Mouse (Mus musculus) small intestine, adult 2 months (tissue): ENCODE data around the gene Zfp654. TPM values are rescaled to one million over a fixed set of nuclear protein-coding genes. Genes with fewer than 3 reads are reported as not detected.
"Not testable (repeated sequence)": the region's sequence is repeated elsewhere in the genome, so short reads cannot be mapped to it uniquely, and the experiment has no call there.

Experiments used
- H3K27ac ChIP-seq: fragments of 200-500 bp; 2 replicates; pipeline ENCODE4 v1.5.1; 2012; ENCODE audit warnings: low read depth, low read length, control low read depth, inconsistent platforms; ENCODE audit not compliant: insufficient read depth
- H3K27me3 ChIP-seq: fragments of 200-500 bp; 2 replicates; pipeline ENCODE4 v1.6.1; 2012; ENCODE audit warnings: mild to moderate bottlenecking, moderate library complexity, low read length, inconsistent platforms; ENCODE audit not compliant: control insufficient read depth, insufficient read depth
- H3K36me3 ChIP-seq: fragments of 200-500 bp; 2 replicates; pipeline ENCODE4 v1.6.1; 2012; ENCODE audit warnings: mild to moderate bottlenecking, low read length, control low read depth, inconsistent platforms; ENCODE audit not compliant: control insufficient read depth, insufficient read depth
- H3K4me1 ChIP-seq: fragments of 200-500 bp; 2 replicates; pipeline ENCODE4 v1.6.1; 2012; ENCODE audit warnings: low read length, inconsistent platforms, mixed read lengths; ENCODE audit not compliant: control insufficient read depth, insufficient read depth, insufficient read length
- H3K4me3 ChIP-seq: fragments of 200-500 bp; 2 replicates; pipeline ENCODE4 v1.5.1; 2012; ENCODE audit warnings: low read depth, mild to moderate bottlenecking, control low read depth, inconsistent platforms, low read length, moderate library complexity
- CTCF ChIP-seq: fragments of 200-500 bp; IDR thresholded peaks from 2 replicates; pipeline ENCODE4 v1.5.1; 2012; ENCODE audit warnings: low read depth, mild to moderate bottlenecking, control low read depth, inconsistent platforms, low read length, moderate library complexity, mixed read lengths; ENCODE audit not compliant: insufficient replicate concordance, insufficient read length; ENCODE audit errors: extremely low read depth
- POLR2A ChIP-seq: fragments of 200-500 bp; IDR thresholded peaks from 2 replicates; pipeline ENCODE4 v1.6.1; 2012; ENCODE audit warnings: low read depth, mild to moderate bottlenecking, control low read depth, inconsistent platforms, low read length, moderate library complexity
- WGBS: fragments of 180-500 bp; shearing (Covaris S2); methylation state at CpG from one replicate; pipeline ENCODE4 v1.1.7; 2018; 5-methylcytosine and 5-hydroxymethylcytosine counted together
- polyA plus RNA-seq: library from polyadenylated mRNA; depleted of rRNA; stranded (reverse); fragments of >200 nt; gene quantifications from 2 replicates; pipeline ENCODE4 v1.2.3, GENCODE M21; 2012

Zfp654 gene
- polyA plus RNA-seq, 1 experiment = 0.37 TPM

DNA sequence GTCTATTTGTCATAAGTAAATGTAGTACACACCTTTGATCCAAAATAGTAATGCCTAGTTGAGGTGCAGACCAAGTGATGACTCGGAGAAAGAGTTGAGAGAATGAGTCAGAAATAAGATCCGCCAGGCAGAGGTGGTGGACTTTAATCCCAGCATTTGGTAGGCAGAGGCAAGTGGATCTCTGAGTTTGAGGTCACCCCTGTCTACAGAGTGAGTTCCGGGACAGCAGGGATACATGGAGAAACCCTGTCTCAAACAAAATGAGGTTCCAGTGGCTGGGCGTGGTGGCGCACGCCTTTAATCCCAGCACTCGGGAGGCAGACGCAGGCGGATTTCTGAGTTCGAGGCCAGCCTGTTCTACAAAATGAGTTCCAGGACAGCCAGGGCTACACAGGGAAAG lies 23.9 kb upstream of the Zfp654 start:
- H3K27ac ChIP-seq = no peak overlapping the region
- H3K4me3 ChIP-seq = no peak overlapping the region
- TF ChIP-seq POLR2A (no peak), CTCF (no peak)
- H3K4me1 ChIP-seq = no peaks in the 10 kb centered on the region
- WGBS = 94% methylated on average over 10 of the region's 10 CpGs
- H3K27me3 ChIP-seq = no peaks in the 10 kb centered on the region
- H3K36me3 ChIP-seq = no peaks in the 10 kb centered on the region

DNA sequence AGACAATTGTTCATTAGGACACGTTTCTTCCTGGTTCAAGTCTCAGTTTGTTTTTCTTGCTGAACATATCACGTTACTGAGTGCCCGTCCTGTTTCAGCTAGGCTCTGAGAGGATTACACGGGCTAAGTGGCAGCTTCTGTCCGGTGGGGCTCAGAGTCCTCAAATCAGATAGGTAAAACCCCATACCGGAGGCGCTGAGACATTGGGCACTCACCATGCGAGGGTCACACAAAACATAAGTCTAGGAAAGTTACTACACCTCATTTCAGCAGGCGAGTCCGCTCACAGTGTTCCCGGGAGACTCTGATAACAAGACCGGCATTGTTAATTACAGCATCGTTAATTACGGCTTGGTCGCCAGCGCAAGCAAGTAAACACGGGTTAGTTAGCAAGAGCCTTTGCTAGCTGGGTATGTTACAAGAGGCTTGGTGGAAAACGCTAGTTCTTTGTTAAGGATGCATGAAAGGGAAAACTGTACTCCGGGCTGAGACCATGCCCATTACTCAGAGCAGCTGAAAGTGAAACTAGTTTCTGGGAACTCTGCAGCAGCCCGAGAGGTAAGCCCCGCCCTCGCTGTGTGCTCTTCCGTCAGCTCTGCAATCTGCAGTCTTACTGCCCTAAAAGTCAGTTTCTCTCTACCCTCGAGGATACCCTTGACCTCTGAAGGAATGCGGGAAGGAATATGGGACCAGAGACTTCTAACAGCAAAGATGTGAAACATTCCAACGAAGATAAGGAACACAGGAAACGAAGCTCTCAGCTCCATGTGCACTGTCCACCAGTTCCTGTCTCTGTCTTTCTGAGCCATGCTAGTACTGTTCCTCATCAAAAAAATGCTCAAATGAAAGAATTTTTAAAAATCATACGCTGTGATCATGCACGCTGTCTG lies 22.2 kb upstream of the Zfp654 start:
- peak overlapping the region; percentile 90 for H3K27ac ChIP-seq
- no peaks in the 10 kb centered on the region for H3K27me3 ChIP-seq
- WGBS = under 1% methylated on average over 29 of the region's 29 CpGs
- TF ChIP-seq CTCF (no peak), POLR2A (no peak)
- peak overlapping the region; percentile 63 for H3K4me3 ChIP-seq
- H3K4me1 ChIP-seq = no peaks in the 10 kb centered on the region
- H3K36me3 ChIP-seq = no peaks in the 10 kb centered on the region

- Histone ChIP-seq H3K4me3 (no peak overlapping the region), H3K27me3 (no peaks in the 10 kb centered on the region), H3K4me1 (no peaks in the 10 kb centered on the region), H3K27ac (0 out of 2 replicates have a peak overlapping the region, but pooled peaks have one; percentile 3), H3K36me3 (no peaks in the 10 kb centered on the region)
- WGBS = 4% methylated on average over 7 of the region's 7 CpGs
- TF ChIP-seq POLR2A (no peak), CTCF (no peak)
Observed at GRCm38 (mm10) chr16:64872841-64873240, 21.4 kb upstream of the Zfp654 start.

DNA sequence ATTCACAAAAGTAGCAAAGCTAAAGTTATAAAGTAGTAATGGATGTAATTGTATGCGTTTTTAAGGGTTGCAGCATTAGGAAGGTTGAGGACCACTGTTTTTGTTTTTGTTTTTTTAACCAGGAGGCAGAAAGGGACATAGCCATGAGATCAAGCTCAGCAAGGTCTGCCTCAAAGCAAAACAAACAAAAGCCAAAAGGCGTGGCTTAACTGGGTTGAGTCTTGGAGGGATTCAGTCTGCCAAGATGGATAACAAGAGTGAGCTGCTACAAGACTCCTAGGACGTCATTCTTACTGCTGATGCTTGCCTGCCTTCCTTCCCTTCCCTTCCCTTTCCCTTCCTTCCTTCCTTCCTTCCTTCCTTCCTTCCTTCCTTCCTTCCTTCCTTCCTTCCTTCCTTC lies 20.8 kb upstream of the Zfp654 start:
- 31% methylated on average over 3 of the region's 3 CpGs for WGBS
- Histone ChIP-seq H3K27ac (no peak overlapping the region), H3K36me3 (no peaks in the 10 kb centered on the region), H3K4me3 (no peak overlapping the region), H3K4me1 (no peaks in the 10 kb centered on the region), H3K27me3 (no peaks in the 10 kb centered on the region)
- TF ChIP-seq CTCF (no peak), POLR2A (no peak)

DNA sequence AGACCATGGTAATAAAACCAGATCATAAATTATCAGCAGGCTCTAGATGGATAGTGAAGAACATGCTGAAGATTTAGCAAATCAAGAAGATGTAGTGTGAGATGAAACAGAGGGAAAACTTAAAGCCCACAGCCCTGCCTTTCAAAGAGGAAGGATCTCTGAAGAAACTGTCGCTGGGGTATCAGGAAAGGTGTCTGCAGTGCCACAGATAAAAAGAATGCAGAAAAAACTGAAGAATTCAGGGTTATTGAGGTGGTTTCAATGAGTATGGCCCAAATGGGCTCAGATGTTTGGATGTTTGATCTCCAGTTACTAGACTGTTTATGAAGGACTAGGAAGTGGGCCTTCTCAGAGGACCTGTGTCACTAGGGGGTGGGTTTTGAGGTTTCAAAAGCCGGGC lies 18.2 kb upstream of the Zfp654 start:
- no peaks in the 10 kb centered on the region for H3K36me3 ChIP-seq
- H3K4me1 ChIP-seq = no peaks in the 10 kb centered on the region
- no peak overlapping the region for H3K27ac ChIP-seq
- 71% methylated on average over 2 of the region's 2 CpGs for WGBS
- H3K4me3 ChIP-seq = no peak overlapping the region
- no peak for TF ChIP-seq POLR2A
- TF ChIP-seq CTCF = no peak
- no peaks in the 10 kb centered on the region for H3K27me3 ChIP-seq

- no peaks in the 10 kb centered on the region for H3K27me3 ChIP-seq
- no peak overlapping the region for H3K27ac ChIP-seq
- no peaks in the 10 kb centered on the region for H3K4me1 ChIP-seq
- H3K36me3 ChIP-seq = no peaks in the 10 kb centered on the region
- no peak for TF ChIP-seq CTCF
- TF ChIP-seq POLR2A = no peak
- WGBS = 56% methylated on average over 6 of the region's 6 CpGs
- no peak overlapping the region for H3K4me3 ChIP-seq
Observed at GRCm38 (mm10) chr16:64868613-64869012, 17.2 kb upstream of the Zfp654 start.

- H3K27ac ChIP-seq, H3K4me3 ChIP-seq, H3K27me3 ChIP-seq, H3K36me3 ChIP-seq, H3K4me1 ChIP-seq: not testable (repeated sequence)
- 81% methylated on average over 8 of the region's 8 CpGs for WGBS
Observed at GRCm38 (mm10) chr16:64865841-64866240, 14.4 kb upstream of the Zfp654 start.
